Mouse (Mus musculus) G1E (cell line): ENCODE measurements around the gene Mmp21.

Source experiments
- CTCF ChIP-seq: IDR thresholded peaks from 2 replicates; pipeline ENCODE4 v1.5.1; 2012; ENCODE audit warnings: low read depth, low read length, inconsistent platforms, mixed read lengths
- GATA1 ChIP-seq: IDR thresholded peaks from 2 replicates; pipeline ENCODE4 v1.6.1; 2012; ENCODE audit warnings: borderline replicate concordance, low read length, inconsistent platforms, mixed read lengths
- GATA2 ChIP-seq: IDR thresholded peaks from 2 replicates; pipeline ENCODE4 v1.6.1; 2012; ENCODE audit warnings: low read depth, low read length, inconsistent platforms, borderline replicate concordance
- POLR2AphosphoS5 ChIP-seq: IDR thresholded peaks from 2 replicates; pipeline ENCODE4 v1.6.1; 2012; ENCODE audit warnings: low read depth, low read length, inconsistent platforms; ENCODE audit not compliant: insufficient replicate concordance
- TAL1 ChIP-seq: conservative IDR thresholded peaks from 2 replicates; pipeline ENCODE4 v1.6.1; 2012; ENCODE audit warnings: low read depth, low read length, inconsistent platforms, mixed read lengths

DNA sequence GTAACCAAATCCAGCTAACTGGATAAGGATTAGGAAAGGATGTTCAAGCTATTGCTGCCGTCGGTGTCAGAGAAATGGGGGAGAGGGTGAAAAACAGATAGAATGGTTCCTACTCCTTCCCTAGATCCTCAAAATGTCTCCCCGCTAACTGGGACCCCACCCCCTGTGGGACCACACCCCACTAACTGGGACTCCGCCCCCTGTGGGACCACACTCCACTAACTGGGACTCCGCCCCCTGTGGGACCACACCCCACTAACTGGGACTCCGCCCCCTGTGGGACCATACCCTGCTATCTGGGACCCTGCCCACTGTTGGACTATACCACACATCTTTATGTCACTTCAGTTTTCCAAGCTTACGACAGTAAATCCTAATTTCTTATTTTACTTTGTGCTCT, 24.0 kb upstream of the Mmp21 start:
- TF ChIP-seq CTCF (no peak), TAL1 (no peak), GATA1 (no peak), POLR2AphosphoS5 (no peak), GATA2 (no peak)
